Mouse (Mus musculus) liver, embryonic 14.5 days (tissue): ENCODE measurements around the gene Agap3. TPM values are rescaled to one million over a fixed set of nuclear protein-coding genes. Genes with fewer than 3 reads are reported as not detected.

ENCODE experiments used
- ATAC-seq: fragments of 200-750 bp; cut with Nextera tagmentation; 2 replicates; pipeline ENCODE4 v1.8.0; 2017; ENCODE audit warnings: moderate number of reproducible peaks, mild to moderate bottlenecking, moderate library complexity; ENCODE audit not compliant: insufficient read depth
- DNase-seq, 3 experiments: peaks; one replicate each; pipeline ENCODE4 v3.0.0-alpha.2; 2012 to 2013; ENCODE audit warnings: low read depth in 3 of 3, low spot score in 3 of 3
- H3K27ac ChIP-seq: fragments of 300-500 bp; sonication (generic); 2 replicates; pipeline ENCODE4 v1.5.1; 2014; ENCODE audit warnings: moderate library complexity, mild to moderate bottlenecking, control low read depth, inconsistent platforms
- H3K27me3 ChIP-seq: fragments of 300-500 bp; sonication (generic); 2 replicates; pipeline ENCODE4 v1.6.1; 2014; ENCODE audit warnings: mild to moderate bottlenecking, low read length, moderate library complexity; ENCODE audit not compliant: control insufficient read depth, insufficient read depth
- H3K36me3 ChIP-seq: fragments of 300-500 bp; sonication (generic); replicated peaks from 2 replicates; pipeline ENCODE4 v1.6.1; 2014; ENCODE audit warnings: low read depth; ENCODE audit not compliant: control insufficient read depth, insufficient read depth
- H3K4me1 ChIP-seq, 2 experiments: fragments of 200-500 bp in 1 of 2; fragments of 300-500 bp in 1 of 2; sonication (generic) in 1 of 2; replicated peaks; 2 replicates each; pipeline ENCODE4 v1.6.1; 2012 to 2014; ENCODE audit warnings: antibody characterized with exemption in 1 of 2, inconsistent platforms in 1 of 2, low read length in 1 of 2; ENCODE audit not compliant: control insufficient read depth in 2 of 2, insufficient read depth in 2 of 2
- H3K4me2 ChIP-seq: fragments of 300-500 bp; sonication (generic); 2 replicates; pipeline ENCODE4 v1.6.1; 2014; ENCODE audit warnings: low read depth, mild to moderate bottlenecking, control low read depth, moderate library complexity
- H3K4me3 ChIP-seq, 2 experiments: fragments of 200-500 bp in 1 of 2; fragments of 300-500 bp in 1 of 2; sonication (generic) in 1 of 2; 2 replicates each; pipeline ENCODE4 v1.5.1; 2012 to 2014; ENCODE audit warnings: low read depth in 2 of 2, low read length in 2 of 2, mild to moderate bottlenecking in 2 of 2, control low read depth in 1 of 2, inconsistent platforms in 1 of 2, moderate library complexity in 1 of 2; ENCODE audit not compliant: insufficient read depth in 1 of 2
- H3K9ac ChIP-seq: fragments of 300-500 bp; sonication (generic); replicated peaks from 2 replicates; pipeline ENCODE4 v1.6.1; 2014; ENCODE audit warnings: mild to moderate bottlenecking, control low read depth, moderate library complexity
- H3K9me3 ChIP-seq: fragments of 300-500 bp; sonication (generic); 2 replicates; pipeline ENCODE4 v1.6.1; 2016; ENCODE audit warnings: low read length, mixed read lengths; ENCODE audit not compliant: control insufficient read depth
- CTCF ChIP-seq: IDR thresholded peaks from 2 replicates; pipeline ENCODE4 v1.5.1; 2016; ENCODE audit warnings: antibody characterized with exemption, low read depth, control low read depth
- EP300 ChIP-seq: IDR thresholded peaks from 2 replicates; pipeline ENCODE4 v1.6.1; 2016; ENCODE audit warnings: antibody characterized with exemption, low read depth
- WGBS: fragments of 180-500 bp; shearing (Covaris S2); extraction: QIAGEN DNeasy Blood & Tissue Kit; methylation state at CpG from one replicate; pipeline ENCODE4 v1.1.7; 2014; ENCODE audit not compliant: insufficient replicate concordance; 5-methylcytosine and 5-hydroxymethylcytosine counted together
- polyA plus RNA-seq, 2 experiments: library from polyadenylated mRNA; depleted of rRNA in 1 of 2; stranded (reverse) in 1 of 2; unstranded in 1 of 2; fragments of >200 nt; fragmentation: Nextera tagmentation in 1 of 2; extraction: Ambion mirVana in 1 of 2; gene quantifications; 2 replicates each; pipeline versions ENCODE4 v1.2.1 to v1.2.3; 2012 to 2014

Agap3 gene
- polyA plus RNA-seq, 2 experiments, result 6.6 to 16.9 TPM

GRCm38 (mm10) chr5:24412063-24412462, 39.9 kb upstream of the Agap3 start:
- DNase-seq (no peak), ATAC-seq (no peak)
- WGBS, result 64% methylated on average over 2 of the region's 2 CpGs
- Histone ChIP-seq H3K27ac (no peak overlapping the region), H3K4me2 (no peak overlapping the region), H3K4me1 (peaks cover 0 to 3% of the 10 kb centered on the region in 2 experiments; a peak in 1 of 4 replicates), H3K27me3 (no peaks in the 10 kb centered on the region), H3K9ac (no peak overlapping the region), H3K36me3 (no peaks in the 10 kb centered on the region), H3K4me3 (no peak overlapping the region), H3K9me3 (no peaks in the 10 kb centered on the region)
- TF ChIP-seq EP300, result no peak
- no peak for TF ChIP-seq CTCF

DNA sequence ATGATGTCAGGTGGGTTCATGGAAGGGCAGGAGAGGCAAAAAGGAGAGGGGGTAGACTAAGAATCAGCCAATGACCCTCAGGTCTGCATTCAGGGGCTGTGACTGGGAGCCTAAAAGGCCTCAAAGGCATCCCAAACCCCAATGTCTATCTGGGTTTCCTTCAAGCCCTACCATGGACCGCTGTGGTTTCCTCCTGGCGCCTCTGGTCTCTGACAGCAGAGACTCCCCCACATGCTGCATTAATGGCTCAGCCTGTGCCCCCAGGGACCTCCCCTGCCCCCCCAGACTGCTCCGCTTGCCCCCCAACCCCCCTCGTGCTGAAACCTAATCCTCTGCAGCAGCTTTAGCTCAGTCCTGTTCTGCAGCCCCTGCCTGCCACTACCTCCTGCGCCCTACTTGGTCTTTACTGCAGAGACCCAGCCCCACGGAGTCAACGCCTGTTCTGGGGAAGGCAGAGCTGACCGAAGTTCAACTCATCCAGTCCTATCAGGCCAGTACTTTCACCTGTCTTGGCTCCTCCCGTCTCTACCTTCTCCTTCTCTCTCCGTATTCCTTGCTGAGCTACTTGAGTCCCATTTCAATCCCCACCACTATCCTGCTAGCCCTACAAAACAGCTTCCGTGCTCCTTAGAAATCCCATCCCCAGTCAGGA, 38.8 kb upstream of the Agap3 start, which contains the start of gene Asic3:
Asic3 (plus strand) TSS at position 351 of the 652 bp plus-strand sequence.
- Histone ChIP-seq H3K4me3 (no peak within 1 kb of the TSS), H3K4me1 (peaks cover 0 to 3% of the 10 kb centered on the region in 2 experiments; a peak in 1 of 4 replicates), H3K27ac (no peak within 1 kb of the TSS), H3K4me2 (no peak within 1 kb of the TSS), H3K9ac (no peak within 1 kb of the TSS), H3K27me3 (no peaks in the 10 kb centered on the region), H3K36me3 (no peaks in the 10 kb centered on the region), H3K9me3 (no peaks in the 10 kb centered on the region)
- ATAC-seq (no peak), DNase-seq (no peak)
- TF ChIP-seq EP300 (no peak), CTCF (no peak)
- 30% methylated on average over 11 of the region's 11 CpGs for WGBS

- no peak overlapping the region for H3K4me2 ChIP-seq
- H3K36me3 ChIP-seq, result no peaks in the 10 kb centered on the region
- 69% methylated on average over 13 of the region's 13 CpGs for WGBS
Measured at GRCm38 (mm10) chr5:24413938-24414337, 38.0 kb upstream of the Agap3 start.

DNA sequence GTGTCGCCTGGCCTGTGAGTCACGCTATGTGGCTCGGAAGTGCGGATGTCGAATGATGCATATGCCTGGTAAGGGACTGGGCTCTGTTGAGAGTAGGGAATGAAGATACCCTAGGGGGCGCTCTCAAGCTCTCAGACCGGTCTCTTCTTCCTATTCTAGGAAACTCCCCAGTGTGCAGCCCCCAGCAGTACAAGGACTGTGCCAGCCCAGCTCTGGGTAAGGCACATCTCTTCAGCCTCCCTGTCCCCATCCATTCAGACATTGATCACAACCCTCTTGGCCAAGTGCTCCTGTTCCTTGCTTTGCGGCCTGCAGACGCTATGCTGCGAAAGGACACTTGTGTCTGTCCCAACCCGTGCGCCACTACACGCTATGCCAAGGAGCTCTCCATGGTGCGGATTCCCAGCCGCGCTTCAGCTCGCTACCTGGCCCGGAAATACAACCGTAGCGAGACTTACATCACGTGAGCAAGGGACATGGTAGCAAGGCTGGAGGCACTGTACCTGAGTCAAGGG, 35.7 kb upstream of the Agap3 start:
- no peaks in the 10 kb centered on the region for H3K9me3 ChIP-seq
- no peaks in the 10 kb centered on the region for H3K36me3 ChIP-seq
- H3K4me3 ChIP-seq, result no peak overlapping the region
- DNase-seq (peak in 2 of 3 experiments; percentile 36 to 54), ATAC-seq (peak; percentile 56; the same call in 1 of the 2 replicates)
- 7% methylated on average over 21 of the region's 21 CpGs for WGBS
- H3K9ac ChIP-seq, result no peak overlapping the region
- no peak overlapping the region for H3K4me2 ChIP-seq
- TF ChIP-seq CTCF, result peak; percentile 72
- TF ChIP-seq EP300, result no peak
- H3K27ac ChIP-seq, result no peak overlapping the region
- H3K27me3 ChIP-seq, result no peaks in the 10 kb centered on the region
- peaks cover 0 to 3% of the 10 kb centered on the region in 2 experiments; a peak in 1 of 4 replicates for H3K4me1 ChIP-seq

More at GRCm38 (mm10) chr5:24413938-24414337, 38.0 kb upstream of the Agap3 start:
- H3K9ac ChIP-seq, result no peak overlapping the region
- no peak overlapping the region for H3K27ac ChIP-seq
- DNase-seq (no peak), ATAC-seq (no peak)
- no peaks in the 10 kb centered on the region for H3K9me3 ChIP-seq
- no peak overlapping the region for H3K4me3 ChIP-seq
- TF ChIP-seq CTCF (no peak), EP300 (no peak)
- peaks cover 0 to 3% of the 10 kb centered on the region in 2 experiments; a peak in 1 of 4 replicates for H3K4me1 ChIP-seq
- no peaks in the 10 kb centered on the region for H3K27me3 ChIP-seq

- ATAC-seq, result no peak
- Histone ChIP-seq H3K27ac (no peak overlapping the region), H3K9ac (no peak overlapping the region), H3K4me3 (no peak overlapping the region), H3K4me1 (peaks cover 0 to 3% of the 10 kb centered on the region in 2 experiments; a peak in 1 of 4 replicates), H3K4me2 (no peak overlapping the region), H3K36me3 (no peaks in the 10 kb centered on the region), H3K9me3 (no peaks in the 10 kb centered on the region), H3K27me3 (no peaks in the 10 kb centered on the region)
- DNase-seq, result no peak
- WGBS, result 73% methylated on average over 10 of the region's 10 CpGs
- TF ChIP-seq CTCF, result no peak
- TF ChIP-seq EP300, result no peak
Measured at GRCm38 (mm10) chr5:24417587-24417986, 34.4 kb upstream of the Agap3 start.
